Mouse (Mus musculus): ENCODE measurements around the gene Bnc2.

DNA sequence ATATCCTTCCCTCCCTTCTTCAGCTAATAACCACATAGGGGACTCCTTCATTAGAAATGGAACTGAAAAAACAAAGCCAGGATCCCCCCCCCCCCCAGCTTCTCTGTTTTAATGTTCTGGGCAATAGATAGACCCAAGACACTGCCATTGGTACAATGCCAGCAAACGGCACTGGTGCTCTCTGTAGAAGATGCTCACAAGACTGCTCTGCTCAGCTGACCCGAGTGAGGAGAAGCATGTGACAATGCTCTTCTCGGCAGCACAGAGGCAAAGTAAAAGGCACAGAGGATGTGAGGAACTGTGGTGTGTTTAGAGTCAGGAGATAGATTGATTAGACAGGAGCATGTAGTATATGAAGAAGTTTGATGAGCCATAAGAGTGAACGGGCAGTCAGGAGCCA lies 335.9 kb downstream of the Bnc2 start:
- TF ChIP-seq CTCF (IDR thresholded peaks at IDR 0.05; ENCODE audit: insufficient read depth, low read length) (no peak), POLR2A (IDR thresholded peaks at IDR 0.05; ENCODE audit: borderline replicate concordance, extremely low read depth, low read depth, low read length) (no peak)
